Mouse (Mus musculus): ENCODE data around the gene P3h1. TPM values are rescaled to one million over a fixed set of nuclear protein-coding genes. Genes with fewer than 3 reads are reported as not detected.

P3h1 gene
- polyA plus RNA-seq, 1 experiment from 2014 or later = 80.0 TPM

DNA sequence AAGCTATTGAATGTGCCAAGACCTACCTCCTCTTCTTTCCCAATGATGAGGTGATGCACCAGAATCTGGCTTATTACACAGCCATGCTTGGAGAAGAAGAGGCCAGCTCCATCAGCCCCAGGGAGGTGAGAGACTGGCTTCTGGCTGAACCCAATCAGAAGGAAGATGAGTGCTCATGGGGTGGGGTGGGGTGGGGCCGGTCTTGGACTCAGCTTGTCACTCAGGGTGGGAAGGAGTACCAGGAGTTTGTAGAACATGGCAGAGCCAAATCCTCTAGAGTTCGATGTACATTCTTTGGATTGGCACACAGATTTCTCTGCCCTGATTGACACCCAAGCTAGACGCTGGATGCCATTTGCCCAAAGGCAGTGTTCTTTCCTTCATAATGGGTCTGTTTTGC is 5.9 kb downstream of the P3h1 start:
- Histone ChIP-seq H3K36me3 (peaks cover 47% of the 10 kb centered on the region), H3K27ac (replicated peaks) (no peak overlapping the region; the same call in 1 of the 2 replicates), H3K9me3 (replicated peaks) (no peaks in the 10 kb centered on the region), H3K4me1 (peaks cover 16% of the 10 kb centered on the region), H3K4me3 (replicated peaks) (no peak overlapping the region), H3K27me3 (no peaks in the 10 kb centered on the region), H3K9ac (no peak overlapping the region), H3K4me2 (replicated peaks) (no peak overlapping the region)
- WGBS = 51% methylated on average over 3 of the region's 3 CpGs
- ATAC-seq (ENCODE audit: insufficient number of reproducible peaks, low FRiP score, low TSS enrichment, low read depth) = no peak

GRCm38 (mm10) chr4:119239181-119239682 is 6.5 kb downstream of the P3h1 start:
- H3K27ac ChIP-seq (replicated peaks) = peak overlapping the region; percentile 71
- WGBS = 32% methylated on average over 12 of the region's 12 CpGs
- peak; percentile 63 for ATAC-seq (ENCODE audit: insufficient number of reproducible peaks, low FRiP score, low TSS enrichment, low read depth)
- H3K4me2 ChIP-seq (replicated peaks) = 0 out of 2 replicates have a peak overlapping the region, but pooled peaks have one; percentile 12
- H3K9me3 ChIP-seq (replicated peaks) = no peaks in the 10 kb centered on the region
- H3K27me3 ChIP-seq = no peaks in the 10 kb centered on the region
- H3K9ac ChIP-seq = no peak overlapping the region
- H3K4me1 ChIP-seq = peaks cover 16% of the 10 kb centered on the region
- peaks cover 52% of the 10 kb centered on the region for H3K36me3 ChIP-seq
- H3K4me3 ChIP-seq (replicated peaks) = no peak overlapping the region

GRCm38 (mm10) chr4:119241664-119242063 is 8.9 kb downstream of the P3h1 start:
- WGBS = 95% methylated on average over 14 of the region's 14 CpGs
- Histone ChIP-seq H3K36me3 (peaks cover 64% of the 10 kb centered on the region), H3K9me3 (replicated peaks) (no peaks in the 10 kb centered on the region), H3K9ac (no peak overlapping the region), H3K27me3 (no peaks in the 10 kb centered on the region), H3K4me2 (replicated peaks) (no peak overlapping the region), H3K27ac (replicated peaks) (no peak overlapping the region), H3K4me1 (peaks cover 18% of the 10 kb centered on the region), H3K4me3 (replicated peaks) (no peak overlapping the region)
- ATAC-seq (ENCODE audit: insufficient number of reproducible peaks, low FRiP score, low TSS enrichment, low read depth) = no peak

GRCm38 (mm10) chr4:119242571-119242970 is 9.9 kb downstream of the P3h1 start:
- Histone ChIP-seq H3K27me3 (no peaks in the 10 kb centered on the region), H3K36me3 (peaks cover 63% of the 10 kb centered on the region), H3K4me2 (replicated peaks) (no peak overlapping the region), H3K4me1 (peaks cover 19% of the 10 kb centered on the region), H3K4me3 (replicated peaks) (no peak overlapping the region), H3K9ac (no peak overlapping the region), H3K9me3 (replicated peaks) (no peaks in the 10 kb centered on the region), H3K27ac (replicated peaks) (no peak overlapping the region)
- 89% methylated on average over 12 of the region's 12 CpGs for WGBS
- ATAC-seq (ENCODE audit: insufficient number of reproducible peaks, low FRiP score, low TSS enrichment, low read depth) = no peak

GRCm38 (mm10) chr4:119244468-119245240 is 11.9 kb downstream of the P3h1 start:
- Histone ChIP-seq H3K27me3 (no peaks in the 10 kb centered on the region), H3K9me3 (replicated peaks) (no peaks in the 10 kb centered on the region), H3K4me2 (replicated peaks) (no peak overlapping the region), H3K36me3 (peaks cover 71% of the 10 kb centered on the region), H3K4me1 (peaks cover 15% of the 10 kb centered on the region), H3K9ac (no peak overlapping the region), H3K27ac (replicated peaks) (no peak overlapping the region), H3K4me3 (replicated peaks) (no peak overlapping the region)
- WGBS = 77% methylated on average over 22 of the region's 22 CpGs
- ATAC-seq (ENCODE audit: insufficient number of reproducible peaks, low FRiP score, low TSS enrichment, low read depth) = no peak

DNA sequence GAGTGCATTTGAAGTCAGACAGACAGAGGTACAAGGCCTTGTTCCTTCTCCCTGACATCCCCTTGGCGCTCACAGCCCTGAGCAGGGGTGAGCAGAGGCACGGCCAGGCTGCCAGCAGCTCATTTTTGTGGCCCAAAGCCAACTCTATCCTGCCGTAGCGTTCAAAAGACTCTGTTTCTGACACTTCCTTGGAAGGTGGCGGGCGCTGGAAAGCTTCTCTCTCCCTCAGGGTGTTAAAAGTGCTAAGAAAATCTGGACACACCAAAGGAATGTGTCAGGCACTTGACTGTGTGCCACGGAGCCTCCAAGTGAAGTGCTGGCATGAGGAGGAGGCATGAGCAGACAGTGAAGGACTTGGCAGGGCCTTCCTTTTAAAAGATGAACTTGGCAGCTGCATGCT is 12.8 kb downstream of the P3h1 start:
- H3K4me2 ChIP-seq (replicated peaks) = no peak overlapping the region
- H3K36me3 ChIP-seq = peaks cover 71% of the 10 kb centered on the region
- no peak overlapping the region for H3K4me3 ChIP-seq (replicated peaks)
- peaks cover 14% of the 10 kb centered on the region for H3K4me1 ChIP-seq
- no peaks in the 10 kb centered on the region for H3K9me3 ChIP-seq (replicated peaks)
- 60% methylated on average over 7 of the region's 7 CpGs for WGBS
- H3K9ac ChIP-seq = no peak overlapping the region
- ATAC-seq (ENCODE audit: insufficient number of reproducible peaks, low FRiP score, low TSS enrichment, low read depth) = no peak
- H3K27ac ChIP-seq (replicated peaks) = no peak overlapping the region
- H3K27me3 ChIP-seq = no peaks in the 10 kb centered on the region

DNA sequence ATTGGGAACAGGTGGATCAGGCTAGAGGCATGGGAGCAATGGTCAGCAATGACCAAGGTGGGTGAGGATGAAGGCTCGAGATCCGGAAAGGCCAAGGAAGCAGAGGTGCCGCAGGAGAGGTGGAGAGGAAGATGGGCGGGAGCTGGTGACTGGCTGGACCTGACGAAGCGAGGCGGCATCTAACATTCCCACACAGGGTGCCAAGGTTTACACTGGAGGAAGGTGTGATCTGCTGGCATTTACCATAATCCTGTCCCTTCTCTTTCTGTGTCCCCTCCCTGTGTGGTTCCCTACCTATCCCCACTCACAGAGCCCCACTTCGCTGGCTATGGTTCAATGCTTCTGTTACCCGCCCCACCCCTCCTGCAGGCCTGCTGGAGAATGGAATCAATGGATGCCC is 13.2 kb downstream of the P3h1 start:
- no peak overlapping the region for H3K4me2 ChIP-seq (replicated peaks)
- no peak overlapping the region for H3K27ac ChIP-seq (replicated peaks)
- H3K9me3 ChIP-seq (replicated peaks) = no peaks in the 10 kb centered on the region
- peaks cover 67% of the 10 kb centered on the region for H3K36me3 ChIP-seq
- H3K9ac ChIP-seq = no peak overlapping the region
- no peak for ATAC-seq (ENCODE audit: insufficient number of reproducible peaks, low FRiP score, low TSS enrichment, low read depth)
- no peak overlapping the region for H3K4me3 ChIP-seq (replicated peaks)
- WGBS = 91% methylated on average over 9 of the region's 9 CpGs
- peaks cover 14% of the 10 kb centered on the region for H3K4me1 ChIP-seq
- no peaks in the 10 kb centered on the region for H3K27me3 ChIP-seq

- H3K27ac ChIP-seq (replicated peaks) = no peak overlapping the region
- no peaks in the 10 kb centered on the region for H3K9me3 ChIP-seq (replicated peaks)
- no peak overlapping the region for H3K9ac ChIP-seq
- no peaks in the 10 kb centered on the region for H3K27me3 ChIP-seq
- peaks cover 59% of the 10 kb centered on the region for H3K36me3 ChIP-seq
- H3K4me3 ChIP-seq (replicated peaks) = no peak overlapping the region
- H3K4me2 ChIP-seq (replicated peaks) = no peak overlapping the region
- no peak for ATAC-seq (ENCODE audit: insufficient number of reproducible peaks, low FRiP score, low TSS enrichment, low read depth)
- H3K4me1 ChIP-seq = peaks cover 14% of the 10 kb centered on the region
- 72% methylated on average over 14 of the region's 14 CpGs for WGBS
Measured at GRCm38 (mm10) chr4:119246688-119247225, 14.0 kb downstream of the P3h1 start.

DNA sequence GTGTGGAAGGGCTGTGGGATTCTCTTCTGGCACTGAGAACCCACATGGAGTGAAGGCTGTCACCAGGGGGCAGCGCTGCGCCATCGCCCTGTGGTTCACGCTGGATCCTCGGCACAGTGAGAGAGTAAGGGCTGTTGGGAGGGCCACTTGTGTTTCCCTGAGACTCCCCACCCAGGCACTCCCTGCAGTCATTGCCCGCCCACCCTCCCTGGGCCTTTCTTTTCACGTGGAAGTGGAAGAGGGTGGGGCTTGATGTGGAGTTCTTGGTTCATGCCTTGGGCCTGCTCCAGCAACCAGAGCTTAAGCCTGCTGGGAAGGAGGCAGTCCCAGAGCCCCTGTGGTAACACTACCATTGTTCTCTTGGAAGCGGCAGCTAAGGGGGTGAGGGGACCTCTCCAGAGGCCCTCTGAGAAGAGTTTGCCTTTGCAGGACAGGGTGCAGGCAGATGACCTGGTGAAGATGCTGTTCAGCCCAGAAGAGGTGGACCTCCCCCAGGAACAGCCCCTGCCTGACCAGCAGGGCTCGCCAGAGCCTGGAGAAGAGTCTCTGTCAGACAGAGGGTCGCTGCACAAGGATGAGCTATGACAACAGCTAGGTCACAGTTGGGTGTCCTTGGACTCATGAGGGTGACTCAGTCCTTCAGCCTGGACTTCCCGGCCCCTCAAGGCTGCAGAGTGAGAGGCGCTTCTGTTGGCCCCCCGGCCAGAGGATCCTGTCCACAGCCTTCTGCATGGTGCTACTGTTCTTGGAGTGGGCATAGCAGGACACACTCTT is 14.9 kb downstream of the P3h1 start:
- H3K4me1 ChIP-seq = peaks cover 14% of the 10 kb centered on the region
- no peak overlapping the region for H3K4me2 ChIP-seq (replicated peaks)
- no peaks in the 10 kb centered on the region for H3K9me3 ChIP-seq (replicated peaks)
- no peak overlapping the region for H3K9ac ChIP-seq
- peaks cover 50% of the 10 kb centered on the region for H3K36me3 ChIP-seq
- peak overlapping the region; percentile 8; the same call in 1 of the 2 replicates for H3K27ac ChIP-seq (replicated peaks)
- H3K27me3 ChIP-seq = no peaks in the 10 kb centered on the region
- H3K4me3 ChIP-seq (replicated peaks) = no peak overlapping the region
- 35% methylated on average over 13 of the region's 13 CpGs for WGBS
- peak; percentile 63 for ATAC-seq (ENCODE audit: insufficient number of reproducible peaks, low FRiP score, low TSS enrichment, low read depth)

DNA sequence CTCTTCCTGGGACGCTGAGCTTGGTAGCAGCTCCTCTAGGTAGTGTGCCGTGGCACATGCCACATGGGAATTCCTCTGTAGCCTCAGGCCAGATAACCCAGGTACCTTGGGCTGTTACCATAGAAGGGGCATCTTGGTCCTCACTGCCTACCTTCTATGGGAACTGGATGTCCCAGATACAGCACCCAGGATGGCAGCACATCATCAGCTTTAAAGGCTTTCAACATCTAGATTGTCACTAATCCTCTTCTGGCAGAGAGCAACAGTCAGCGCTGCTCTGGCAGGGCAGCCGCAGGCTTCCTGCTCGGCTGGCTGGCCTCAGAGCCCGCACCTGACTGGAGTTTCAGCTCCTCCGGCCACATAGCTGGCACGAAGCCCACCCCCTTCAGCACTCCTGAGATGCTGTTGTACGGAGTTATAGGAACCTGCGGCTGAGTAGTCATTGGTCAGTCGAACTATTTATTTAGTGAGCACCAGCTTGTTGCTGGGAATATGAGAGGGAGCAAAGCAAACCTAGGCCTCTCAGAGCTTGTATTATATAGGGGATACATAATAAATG is 15.8 kb downstream of the P3h1 start:
- 70% methylated on average over 11 of the region's 11 CpGs for WGBS
- no peak overlapping the region for H3K27ac ChIP-seq (replicated peaks)
- no peak for ATAC-seq (ENCODE audit: insufficient number of reproducible peaks, low FRiP score, low TSS enrichment, low read depth)

More for the DNA sequence above, 15.8 kb downstream of the P3h1 start:
- H3K27me3 ChIP-seq = no peaks in the 10 kb centered on the region
- no peak overlapping the region for H3K4me2 ChIP-seq (replicated peaks)
- peaks cover 47% of the 10 kb centered on the region for H3K36me3 ChIP-seq
- no peak overlapping the region for H3K9ac ChIP-seq
- no peak overlapping the region for H3K4me3 ChIP-seq (replicated peaks)
- no peaks in the 10 kb centered on the region for H3K9me3 ChIP-seq (replicated peaks)
- H3K4me1 ChIP-seq = peaks cover 17% of the 10 kb centered on the region
